Mouse (Mus musculus): ENCODE results near the gene Vps29.

DNA sequence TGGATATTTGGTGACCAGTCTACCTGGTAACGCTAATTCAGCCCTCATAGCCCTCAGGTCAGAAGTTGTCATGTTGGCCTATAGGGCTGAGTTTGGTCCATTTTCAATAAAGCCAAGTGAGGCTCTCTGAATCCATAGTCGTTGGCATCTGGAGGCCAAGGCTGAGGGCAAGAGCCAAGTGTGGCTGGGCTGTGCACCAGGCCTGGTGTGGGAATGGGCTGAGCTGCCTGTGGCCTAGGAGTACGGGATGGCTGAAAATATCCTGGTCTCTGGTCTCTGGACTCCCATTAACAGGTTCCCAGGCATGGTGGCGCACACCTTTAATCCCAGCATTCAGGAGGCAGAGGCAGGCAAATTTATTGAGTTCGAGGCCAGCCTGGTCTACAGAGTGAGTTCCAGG is 35.8 kb downstream of the Vps29 start:
- TF ChIP-seq HCFC1 (IDR thresholded peaks at IDR 0.05; ENCODE audit: borderline replicate concordance, insufficient read depth, low read length) (no peak), MAFK (IDR thresholded peaks at IDR 0.05; ENCODE audit: insufficient read depth, low read depth, low read length) (no peak), CHD2 (IDR thresholded peaks at IDR 0.05; ENCODE audit: low read depth, low read length) (no peak), ZNF384 (IDR thresholded peaks at IDR 0.05; ENCODE audit: low read depth, low read length) (no peak), ZC3H11A (IDR thresholded peaks at IDR 0.05; ENCODE audit: borderline replicate concordance, low read depth, low read length) (no peak)

Measured in ES-E14 (cell line).